Mouse (Mus musculus) layer of hippocampus, adult 2 months (tissue): ENCODE measurements around the gene Sfn. TPM values are rescaled to one million over a fixed set of nuclear protein-coding genes. Genes with fewer than 3 reads are reported as not detected.
"Not testable (repeated sequence)": the region's sequence is repeated elsewhere in the genome, so short reads cannot be mapped to it uniquely, and the experiment has no call there.

Experiments used
- DNase-seq, 2 experiments: peaks; one replicate each; pipeline ENCODE4 v3.0.0; 2022; ENCODE audit warnings: low spot score in 2 of 2
- H3K27ac ChIP-seq: fragments of 200-600 bp; 2 replicates; pipeline ENCODE4 v1.8.1; 2022
- H3K4me3 ChIP-seq: fragments of 200-600 bp; 2 replicates; pipeline ENCODE4 v1.8.1; 2022; ENCODE audit warnings: mild to moderate bottlenecking
- CTCF ChIP-seq: fragments of 200-600 bp; conservative IDR thresholded peaks from 2 replicates; pipeline ENCODE4 v1.8.1; 2022; ENCODE audit warnings: antibody characterized with exemption, mild to moderate bottlenecking, moderate library complexity
- long read RNA-seq, 2 experiments: library from polyadenylated mRNA; stranded (forward); transcript quantifications; one replicate each; pipeline ENCODE4 v2.0.0; 2021; ENCODE audit warnings: borderline mapping rate in 2 of 2
- total RNA-seq, 2 experiments: library from RNA; stranded (reverse); gene quantifications; 2 replicates each; pipeline ENCODE4 v1.2.3; 2021

Gene Sfn
- total RNA-seq = 1 to 10 TPM; 1.6 to 1.8 TPM
- long read RNA-seq, experiment 1, partial matches to known transcripts = 0 of 1 reads
- long read RNA-seq, experiment 1, other reads (novel, unspliced or antisense) = 0 of 1 reads
- long read RNA-seq, experiment 2 = 0 reads

- TF ChIP-seq CTCF = peak; percentile 71
- Histone ChIP-seq H3K27ac (no peak within 1 kb of the TSS), H3K4me3 (no peak within 1 kb of the TSS)
- no peak for DNase-seq
Measured at GRCm38 (mm10) chr4:133601721-133602218, at the start of gene Sfn. TSS of gene Sfn (minus strand) at chr4:133602168.

- no peak for TF ChIP-seq CTCF
- Histone ChIP-seq H3K4me3 (no peak overlapping the region), H3K27ac (no peak overlapping the region)
- no peak for DNase-seq
Measured at GRCm38 (mm10) chr4:133651445-133651844, 49.5 kb upstream of the Sfn start.

GRCm38 (mm10) chr4:133649989-133650699 is 48.2 kb upstream of the Sfn start, which contains the start of gene Zdhhc18:
TSS of gene Zdhhc18 (minus strand) at chr4:133650154.
- Histone ChIP-seq H3K4me3 (peak within 1 kb of the TSS; percentile 62), H3K27ac (peak within 1 kb of the TSS; percentile 84)
- peak; percentile 83 for TF ChIP-seq CTCF
- peak; percentile 78 to 83 for DNase-seq

- H3K27ac ChIP-seq = peak overlapping the region; percentile 84
- H3K4me3 ChIP-seq = peak overlapping the region; percentile 62
- peak; percentile 42 for TF ChIP-seq CTCF
- not testable (repeated sequence) for DNase-seq
Measured at GRCm38 (mm10) chr4:133649464-133649863, 47.5 kb upstream of the Sfn start.

GRCm38 (mm10) chr4:133645680-133646079 is 43.7 kb upstream of the Sfn start:
- H3K4me3 ChIP-seq = no peak overlapping the region
- TF ChIP-seq CTCF = no peak

GRCm38 (mm10) chr4:133645195-133645594 is 43.2 kb upstream of the Sfn start:
- H3K27ac ChIP-seq = no peak overlapping the region
- no peak overlapping the region for H3K4me3 ChIP-seq
- TF ChIP-seq CTCF = peak; percentile 39
- no peak for DNase-seq

More at GRCm38 (mm10) chr4:133645680-133646079, 43.7 kb upstream of the Sfn start:
- H3K27ac ChIP-seq = no peak overlapping the region
- DNase-seq = no peak

GRCm38 (mm10) chr4:133634043-133634410 is 32.1 kb upstream of the Sfn start:
- no peak overlapping the region for H3K4me3 ChIP-seq
- no peak for DNase-seq
- TF ChIP-seq CTCF = no peak
- H3K27ac ChIP-seq = peak overlapping the region; percentile 79; the same call in 1 of the 2 replicates

- H3K4me3 ChIP-seq = peak overlapping the region; percentile 40
- H3K27ac ChIP-seq = peak overlapping the region; percentile 79
- TF ChIP-seq CTCF = peak; percentile 80
- peak; percentile 83 to 91 for DNase-seq
Measured at GRCm38 (mm10) chr4:133633332-133634042, 31.5 kb upstream of the Sfn start.

GRCm38 (mm10) chr4:133632483-133633327 is 30.7 kb upstream of the Sfn start:
- H3K27ac ChIP-seq = peak overlapping the region; percentile 84
- peak overlapping the region; percentile 72 for H3K4me3 ChIP-seq
- TF ChIP-seq CTCF = no peak; the same call in 1 of the 2 replicates
- no peak for DNase-seq

- TF ChIP-seq CTCF = no peak
- no peak for DNase-seq
- Histone ChIP-seq H3K4me3 (peak overlapping the region; percentile 72), H3K27ac (peak overlapping the region; percentile 84)
Measured at GRCm38 (mm10) chr4:133631769-133632411, 29.9 kb upstream of the Sfn start.

- Histone ChIP-seq H3K4me3 (peak overlapping the region; percentile 37; the same call in 1 of the 2 replicates), H3K27ac (peak overlapping the region; percentile 68)
- DNase-seq = no peak
- TF ChIP-seq CTCF = no peak
Measured at GRCm38 (mm10) chr4:133631071-133631768, 29.3 kb upstream of the Sfn start.
